Mouse (Mus musculus): ENCODE results near the gene Pask. TPM values are rescaled to one million over a fixed set of nuclear protein-coding genes. Genes with fewer than 3 reads are reported as not detected.
A peak's percentile ranks its signal among the peaks of the same experiment; 100 is the strongest.
"Not testable (repeated sequence)": the region's sequence is repeated elsewhere in the genome, so short reads cannot be mapped to it uniquely, and the experiment has no call there.

Pask gene
- total RNA-seq (2021): 1 to 10 TPM; 1.0 to 1.1 TPM
- long read RNA-seq, experiment 1: 0 reads
- long read RNA-seq, experiment 2, full-length matches to known transcripts: 1 of 1 reads
- long read RNA-seq, experiment 2, partial matches to known transcripts: 0 of 1 reads
- long read RNA-seq, experiment 2, other reads (novel, unspliced or antisense): 0 of 1 reads

- intact Hi-C loops (cut with DNase I): loop anchor here (2.0 to 10.0 kb wide), 5 partner anchors 106 to 388 kb away; partner anchors contain the start of genes Farp2, Gpr35, Hdlbp and Sned1
- peak; percentile 92 to 95 for DNase-seq
These were observed at the start of gene Pask, which contains the start of gene Ppp1r7 for GRCm38 (mm10) chr1:93342648-93343503. Gene Pask (minus strand): TSS chr1:93343482. Gene Ppp1r7 (plus strand): TSS chr1:93342854.

GRCm38 (mm10) chr1:93388906-93389305, 45.6 kb upstream of the Pask start:
- intact Hi-C loops (cut with DNase I): no loop called here
- DNase-seq: no peak

- DNase-seq: no peak
- intact Hi-C loops (cut with DNase I): no loop called here
These were observed 43.9 kb upstream of the Pask start for GRCm38 (mm10) chr1:93387198-93387597.

- DNase-seq: no peak
- intact Hi-C loops (cut with DNase I): no loop called here
These were observed 35.8 kb upstream of the Pask start for GRCm38 (mm10) chr1:93379117-93379516.

- no peak for DNase-seq
- intact Hi-C loops (cut with DNase I): no loop called here
These were observed 34.0 kb upstream of the Pask start for GRCm38 (mm10) chr1:93377307-93377706.

GRCm38 (mm10) chr1:93373665-93374064, 30.4 kb upstream of the Pask start, which contains the start of gene Ano7:
Gene Ano7 (plus strand): TSS chr1:93373930.
- no peak for DNase-seq
- intact Hi-C loops (cut with DNase I): no loop called here

- intact Hi-C loops (cut with DNase I): no loop called here
These were observed 22.4 kb upstream of the Pask start for GRCm38 (mm10) chr1:93365641-93366040.

GRCm38 (mm10) chr1:93362661-93363060, 19.4 kb upstream of the Pask start:
- intact Hi-C loops (cut with DNase I): no loop called here
- no peak for DNase-seq

More at GRCm38 (mm10) chr1:93365641-93366040, 22.4 kb upstream of the Pask start:
- no peak for DNase-seq

- no peak for DNase-seq
- intact Hi-C loops (cut with DNase I): no loop called here
These were observed 9.4 kb upstream of the Pask start for GRCm38 (mm10) chr1:93352724-93353123.

GRCm38 (mm10) chr1:93349701-93350100, 6.4 kb upstream of the Pask start:
- no peak for DNase-seq
- intact Hi-C loops (cut with DNase I): loop anchor here (10.0 kb wide), 2 partner anchors 125 to 395 kb away; partner anchors contain the start of genes Gpr35 and Hdlbp

GRCm38 (mm10) chr1:93347176-93347575, 3.9 kb upstream of the Pask start:
- intact Hi-C loops (cut with DNase I): loop anchor here (10.0 kb wide), 2 partner anchors 128 to 392 kb away; partner anchors contain the start of genes Gpr35 and Hdlbp
- DNase-seq: no peak

GRCm38 (mm10) chr1:93343504-93344047, 294 bp upstream of the Pask start:
- DNase-seq: peak; percentile 91 to 94
- intact Hi-C loops (cut with DNase I): loop anchor here (2.0 to 10.0 kb wide), 5 partner anchors 106 to 389 kb away; partner anchors contain the start of genes Farp2, Gpr35, Hdlbp and Sned1

- intact Hi-C loops (cut with DNase I): no loop called here
- DNase-seq: no peak
These were observed 8.7 kb downstream of the Pask start for GRCm38 (mm10) chr1:93334621-93335020.

GRCm38 (mm10) chr1:93326446-93326845, 16.8 kb downstream of the Pask start:
- intact Hi-C loops (cut with DNase I): no loop called here
- DNase-seq: no peak

GRCm38 (mm10) chr1:93323973-93324372, 19.3 kb downstream of the Pask start:
- no peak for DNase-seq
- intact Hi-C loops (cut with DNase I): no loop called here

- intact Hi-C loops (cut with DNase I): no loop called here
- peak; percentile 77 to 84 for DNase-seq
These were observed 37.5 kb downstream of the Pask start, which contains the start of gene Mterf4 for GRCm38 (mm10) chr1:93305581-93306337. Gene Mterf4 (minus strand): TSS chr1:93305915.

- intact Hi-C loops (cut with DNase I): no loop called here
- DNase-seq: peak; percentile 20 to 31
These were observed 42.7 kb downstream of the Pask start for GRCm38 (mm10) chr1:93300578-93300977.

- intact Hi-C loops (cut with DNase I): no loop called here
- no peak for DNase-seq
These were observed 43.5 kb downstream of the Pask start for GRCm38 (mm10) chr1:93299791-93300190.

- DNase-seq; intact Hi-C loops (cut with DNase I): not testable (repeated sequence)
These were observed 48.8 kb downstream of the Pask start for GRCm38 (mm10) chr1:93294491-93294890.

GRCm38 (mm10) chr1:93292006-93292405, 51.3 kb downstream of the Pask start:
- intact Hi-C loops (cut with DNase I): no loop called here
- DNase-seq: no peak

All from heart, postnatal 14 days (tissue).